In genomic region chr7:80642552-80642951, GRCm38 (mm10) we compare ENCODE assay signal across 15 mouse cellular contexts. TPM values are rescaled to one million over a fixed set of nuclear protein-coding genes. Genes with fewer than 3 reads are reported as not detected.
DNase-seq lines count a peak whose midpoint lies in the region; ATAC-seq and TF ChIP-seq lines count a peak whose summit lies in the region.
"Had no signal": no experiment of that assay in that cellular context is flagged by ENCODE, and none has a peak within 500 bp of the region (broad histone marks: within the 10 kb centered on the region; RNA-seq: fewer than 3 reads in every experiment).

No protein-coding gene starts in this region.

- no peak overlapping the region for H3K4me2 ChIP-seq in heart, embryonic 13.5 days
- H3K4me2 ChIP-seq: limb, embryonic 13.5 days; midbrain, embryonic 15.5 days had no signal

- TF ChIP-seq CTCF in spleen, adult 2 months (IDR thresholded peaks at IDR 0.05; ENCODE audit: extremely low read depth, insufficient read depth, insufficient read length, insufficient replicate concordance): no peak

- peak overlapping the region; percentile 34; the same call in 1 of the 2 replicates for H3K27ac ChIP-seq in heart, embryonic 13.5 days (replicated peaks)
- peak overlapping the region; percentile 79 for H3K27ac ChIP-seq in spleen, adult 2 months (ENCODE audit: insufficient read depth, low read length)
- H3K27ac ChIP-seq: limb, embryonic 13.5 days; midbrain, embryonic 15.5 days had no signal

- H3K9me3 ChIP-seq in heart, embryonic 13.5 days: no peaks in the 10 kb centered on the region
- H3K9me3 ChIP-seq: limb, embryonic 13.5 days; midbrain, embryonic 15.5 days had no signal

- H3K36me3 ChIP-seq in heart, embryonic 13.5 days: no peaks in the 10 kb centered on the region
- H3K36me3 ChIP-seq in spleen, adult 2 months (ENCODE audit: control insufficient read depth, insufficient read depth, low read length): no peaks in the 10 kb centered on the region
- H3K36me3 ChIP-seq: limb, embryonic 13.5 days; midbrain, embryonic 15.5 days had no signal

- no peak overlapping the region for H3K9ac ChIP-seq in heart, embryonic 13.5 days
- H3K9ac ChIP-seq: limb, embryonic 13.5 days; midbrain, embryonic 15.5 days had no signal

- WGBS in heart, embryonic 13.5 days: 36% methylated on average over 5 of the region's 5 CpGs
- WGBS in spleen, adult 2 months: 23% methylated on average over 5 of the region's 5 CpGs

- no peak for ATAC-seq in cerebellum, adult (ENCODE audit: insufficient number of reproducible peaks, low FRiP score, low TSS enrichment)
- ATAC-seq in heart, embryonic 13.5 days (ENCODE audit: extremely low read depth, insufficient number of reproducible peaks, low FRiP score, low TSS enrichment): no peak
- ATAC-seq: hindbrain, embryonic 16.5 days; midbrain, embryonic 15.5 days had no signal

- intact Hi-C loops in heart, postnatal 36 days (cut with DNase I): no loop called here

- no peak overlapping the region for H3K4me3 ChIP-seq in heart, embryonic 13.5 days
- no peak overlapping the region for H3K4me3 ChIP-seq in spleen, adult 2 months (ENCODE audit: extremely low read depth, insufficient read depth, insufficient read length)
- H3K4me3 ChIP-seq: limb, embryonic 13.5 days; midbrain, embryonic 15.5 days had no signal

- H3K27me3 ChIP-seq in heart, embryonic 13.5 days (replicated peaks): no peaks in the 10 kb centered on the region
- no peaks in the 10 kb centered on the region for H3K27me3 ChIP-seq in spleen, adult 2 months (ENCODE audit: control insufficient read depth, insufficient read depth, low read length)
- H3K27me3 ChIP-seq: limb, embryonic 13.5 days; midbrain, embryonic 15.5 days had no signal

- DNase-seq in cerebellum, adult 9-10 months: peak; percentile 73
- no peak for DNase-seq in heart, postnatal 36 days
- DNase-seq in spleen, adult 2 months (ENCODE audit: low read depth in 1 of 2, low spot score in 2 of 2): no peak
- no peak for DNase-seq in spleen, postnatal 10 days (ENCODE audit: low spot score in 2 of 2)
- no peak for DNase-seq in testis, postnatal 14 days (ENCODE audit: low spot score)
- no peak for DNase-seq in adrenal gland, postnatal 10 days
- DNase-seq: heart, postnatal 14 days; kidney, adult 11 months; kidney, postnatal 10 days; right cerebral cortex, postnatal 4 days had no signal

- H3K4me1 ChIP-seq in heart, embryonic 13.5 days: peaks cover 66% of the 10 kb centered on the region
- H3K4me1 ChIP-seq in spleen, adult 2 months (ENCODE audit: control insufficient read depth, insufficient read depth, insufficient read length): peaks cover 41% of the 10 kb centered on the region; the same call in 1 of the 2 replicates

- no peak for TF ChIP-seq POLR2A in spleen, adult 2 months (IDR thresholded peaks at IDR 0.05; ENCODE audit: low read depth, low read length)

RNA-seq across cellular contexts. Expression of gene Crtc3, which starts 46.1 kb away (rescaled TPM):
- polyA plus RNA-seq in heart, embryonic 13.5 days (2015; fragmentation: Nextera tagmentation; extraction: Ambion mirVana): 14.9 and 16.6 TPM in 2 replicates
- total RNA-seq in heart, postnatal 36 days (2021): 10 to 100 TPM; 12.6 to 14.0 TPM
- polyA plus RNA-seq in spleen, adult 2 months (2012; rRNA removed): 19.1 and 21.3 TPM in 2 replicates
- total RNA-seq in adrenal gland, postnatal 10 days (2021): 10 to 100 TPM; 19.0 to 26.8 TPM
